In the genomic region with DNA sequence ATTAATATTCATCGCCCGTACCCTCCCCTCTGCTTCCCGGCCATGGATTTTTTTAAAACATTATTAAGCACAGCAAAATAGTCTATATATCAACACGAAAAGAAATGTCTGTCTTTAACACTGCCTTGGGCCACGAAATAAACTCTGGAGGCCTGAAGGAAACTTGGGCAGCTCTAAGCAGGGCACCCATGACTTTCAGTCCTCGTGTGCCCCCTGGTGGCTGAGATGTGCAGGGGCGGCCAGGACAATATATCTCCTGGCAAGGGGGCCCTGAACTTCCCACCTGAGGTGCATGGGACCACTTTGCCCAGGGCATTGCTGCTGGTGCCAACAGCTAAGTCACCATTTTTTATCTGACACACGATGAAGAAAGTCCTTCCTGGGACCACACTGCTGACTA, we compare ENCODE assay signal across 8 mouse cellular contexts. TPM values are rescaled to one million over a fixed set of nuclear protein-coding genes. Genes with fewer than 3 reads are reported as not detected.
DNase-seq lines count a peak whose midpoint lies in the region; ATAC-seq lines count a peak whose summit lies in the region.

No protein-coding gene starts in this region.

- peaks cover 10% of the 10 kb centered on the region for H3K4me1 ChIP-seq in hindbrain, embryonic 16.5 days (ENCODE audit: control insufficient read depth, insufficient read depth, low read depth, low read length)

- 18% methylated on average over 8 of the region's 8 CpGs for WGBS in hindbrain, embryonic 16.5 days

- DNase-seq in R1 (ENCODE audit: low read depth, low spot score): peak; percentile 60
- peak; percentile 72 for DNase-seq in cerebellum, adult 8-10 months
- DNase-seq in frontal cortex, adult 2 months (ENCODE audit: extremely low spot score in 1 of 2, low spot score in 1 of 2): peak; percentile 49 to 89
- peak; percentile 76 for DNase-seq in layer of hippocampus, postnatal 36 days
- DNase-seq in right cerebral cortex, postnatal 14 days: peak; percentile 86
- peak; percentile 82 for DNase-seq in urinary bladder, postnatal 14 days (ENCODE audit: low spot score)

- H3K9me3 ChIP-seq in hindbrain, embryonic 16.5 days (ENCODE audit: control insufficient read depth, low read length): peaks cover 3% of the 10 kb centered on the region; the same call in 1 of the 2 replicates

- ATAC-seq in hindbrain, embryonic 16.5 days: peak; percentile 59
- peak; percentile 93 for ATAC-seq in megakaryocyte progenitor cell, adult 5-6 weeks (replicated peaks; ENCODE audit: poor library complexity)

- no peak overlapping the region for H3K27ac ChIP-seq in hindbrain, embryonic 16.5 days (ENCODE audit: low read depth, low read length)

- no peak overlapping the region for H3K4me3 ChIP-seq in hindbrain, embryonic 16.5 days (ENCODE audit: low read length)

- H3K27me3 ChIP-seq in hindbrain, embryonic 16.5 days (replicated peaks; ENCODE audit: control insufficient read depth, insufficient read depth, low read length): no peaks in the 10 kb centered on the region

- no peak overlapping the region for H3K4me2 ChIP-seq in hindbrain, embryonic 16.5 days (ENCODE audit: low read length)

- H3K36me3 ChIP-seq in hindbrain, embryonic 16.5 days (ENCODE audit: control insufficient read depth, insufficient read depth, low read length): no peaks in the 10 kb centered on the region; the same call in 1 of the 2 replicates

- no peak overlapping the region for H3K9ac ChIP-seq in hindbrain, embryonic 16.5 days (ENCODE audit: low read depth, low read length)

RNA-seq across cellular contexts. Expression of gene Nfatc2, which starts 27.3 kb away (rescaled TPM):
- polyA plus RNA-seq in frontal cortex, adult 2 months (2012; rRNA removed): 7.6 and 8.5 TPM in 2 replicates
- polyA plus RNA-seq in hindbrain, embryonic 16.5 days (2015; fragmentation: Nextera tagmentation; extraction: Ambion mirVana): 5.1 and 6.2 TPM in 2 replicates
- total RNA-seq in layer of hippocampus, postnatal 36 days (2021): 10 to 100 TPM; 19.9 to 20.1 TPM
- 1.7 TPM in 2 replicates for total RNA-seq in megakaryocyte progenitor cell, adult 5-6 weeks (2015)
- total RNA-seq in megakaryocyte progenitor cell, adult 5-6 weeks (2017): 0.17 and 0.47 TPM in 2 replicates

Comparison
In these comparisons a context has a peak if more than half of its experiments do, and no peak if none do; other contexts are left out.
1. RNA of gene Nfatc2, which starts 27.3 kb away (total RNA-seq): 19.9 to 20.1 TPM in layer of hippocampus, postnatal 36 days; 0.17 to 1.7 TPM in megakaryocyte progenitor cell, adult 5-6 weeks; every median in the first group is over 4 times any median in the second.
2. Peak in every context shown above with its lines, with median percentiles within 50 percentile points of each other: DNase-seq.